In genomic region chr4:85232386-85233381, GRCm38 (mm10) we compare ENCODE assay signal across 14 mouse cellular contexts. TPM values are rescaled to one million over a fixed set of nuclear protein-coding genes. Genes with fewer than 3 reads are reported as not detected.
DNase-seq lines count a peak whose midpoint lies in the region; ATAC-seq lines count a peak whose summit lies in the region.
"Had no signal": no experiment of that assay in that cellular context is flagged by ENCODE, and none has a peak within 500 bp of the region (broad histone marks: within the 10 kb centered on the region; RNA-seq: fewer than 3 reads in every experiment).

No protein-coding gene starts in this region.

- H3K4me1 ChIP-seq in forebrain, embryonic 14.5 days (ENCODE audit: control insufficient read depth, insufficient read depth, low read length), result peaks cover 8% of the 10 kb centered on the region; the same call in 1 of the 2 replicates
- peaks cover 9% of the 10 kb centered on the region; the same call in 1 of the 2 replicates for H3K4me1 ChIP-seq in forebrain, embryonic 10.5 days
- 0 out of 2 replicates have a peak, but pooled peaks cover 2% of the 10 kb centered on the region for H3K4me1 ChIP-seq in midbrain, embryonic 11.5 days (ENCODE audit: control insufficient read depth, insufficient read depth, low read length)
- peaks cover 4% of the 10 kb centered on the region; the same call in 1 of the 2 replicates for H3K4me1 ChIP-seq in midbrain, embryonic 10.5 days
- H3K4me1 ChIP-seq in midbrain, embryonic 13.5 days (replicated peaks), result peaks cover 12% of the 10 kb centered on the region

- H3K36me3 ChIP-seq in forebrain, embryonic 14.5 days (ENCODE audit: control insufficient read depth, insufficient read depth, low read length), result no peaks in the 10 kb centered on the region
- H3K36me3 ChIP-seq in forebrain, embryonic 10.5 days (replicated peaks), result no peaks in the 10 kb centered on the region
- no peaks in the 10 kb centered on the region for H3K36me3 ChIP-seq in midbrain, embryonic 11.5 days (ENCODE audit: control insufficient read depth, insufficient read depth, low read length)
- H3K36me3 ChIP-seq in midbrain, embryonic 10.5 days, result no peaks in the 10 kb centered on the region
- no peaks in the 10 kb centered on the region for H3K36me3 ChIP-seq in midbrain, embryonic 13.5 days
- H3K36me3 ChIP-seq: heart, embryonic 13.5 days had no signal

- peak overlapping the region; percentile 52; the same call in 1 of the 2 replicates for H3K27ac ChIP-seq in forebrain, embryonic 14.5 days (ENCODE audit: low read depth, low read length)
- H3K27ac ChIP-seq in forebrain, embryonic 10.5 days, result no peak overlapping the region
- no peak overlapping the region for H3K27ac ChIP-seq in midbrain, embryonic 11.5 days (ENCODE audit: low read depth, low read length)
- no peak overlapping the region for H3K27ac ChIP-seq in midbrain, embryonic 10.5 days (replicated peaks)
- H3K27ac ChIP-seq in midbrain, embryonic 13.5 days, result peak overlapping the region; percentile 30; the same call in 1 of the 2 replicates
- H3K27ac ChIP-seq: heart, embryonic 13.5 days had no signal

- WGBS in forebrain, embryonic 14.5 days, result 57% methylated on average over 14 of the region's 14 CpGs
- 76% methylated on average over 14 of the region's 14 CpGs for WGBS in forebrain, embryonic 10.5 days
- WGBS in midbrain, embryonic 11.5 days, result 66% methylated on average over 14 of the region's 14 CpGs
- WGBS in midbrain, embryonic 10.5 days, result 80% methylated on average over 14 of the region's 14 CpGs
- 55% methylated on average over 14 of the region's 14 CpGs for WGBS in midbrain, embryonic 13.5 days

- H3K27me3 ChIP-seq in forebrain, embryonic 14.5 days (replicated peaks; ENCODE audit: control insufficient read depth, insufficient read depth, low read length), result no peaks in the 10 kb centered on the region
- H3K27me3 ChIP-seq in forebrain, embryonic 10.5 days (ENCODE audit: poor library complexity, severe bottlenecking), result no peaks in the 10 kb centered on the region
- no peaks in the 10 kb centered on the region for H3K27me3 ChIP-seq in midbrain, embryonic 11.5 days (ENCODE audit: control insufficient read depth, insufficient read depth, low read length)
- H3K27me3 ChIP-seq in midbrain, embryonic 10.5 days (ENCODE audit: low read depth, poor library complexity, severe bottlenecking), result no peaks in the 10 kb centered on the region
- H3K27me3 ChIP-seq in midbrain, embryonic 13.5 days, result no peaks in the 10 kb centered on the region
- H3K27me3 ChIP-seq: heart, embryonic 13.5 days had no signal

- ATAC-seq in forebrain, embryonic 14.5 days, result peak; percentile 62
- ATAC-seq in midbrain, embryonic 11.5 days (ENCODE audit: low FRiP score), result no peak
- ATAC-seq in midbrain, embryonic 13.5 days, result peak; percentile 67
- ATAC-seq in megakaryocyte progenitor cell, adult 5-6 weeks (replicated peaks; ENCODE audit: poor library complexity), result no peak

- H3K9ac ChIP-seq in forebrain, embryonic 14.5 days (ENCODE audit: low read length), result no peak overlapping the region
- H3K9ac ChIP-seq in midbrain, embryonic 11.5 days (ENCODE audit: low read length), result no peak overlapping the region
- no peak overlapping the region; the same call in 1 of the 2 replicates for H3K9ac ChIP-seq in midbrain, embryonic 13.5 days (replicated peaks)
- H3K9ac ChIP-seq: heart, embryonic 13.5 days had no signal

- DNase-seq in forebrain, embryonic 14.5 days (ENCODE audit: low spot score), result peak; percentile 60
- no peak for DNase-seq in forebrain, embryonic 10.5 days (ENCODE audit: extremely low spot score, low spot score)
- DNase-seq in midbrain, embryonic 11.5 days (ENCODE audit: low spot score, missing footprints), result peak; percentile 78
- no peak for DNase-seq in midbrain, embryonic 10.5 days (ENCODE audit: low spot score)
- DNase-seq in telencephalon, adult 2 months (ENCODE audit: low read depth, low spot score), result peak; percentile 67
- DNase-seq in ovary, postnatal 14 days (ENCODE audit: low spot score), result no peak
- DNase-seq: B cell, adult 2 months; kidney, adult 18-20 months; lung, adult 2 months; spleen, adult 18-20 months; thymus, postnatal 4 days had no signal

- H3K4me3 ChIP-seq in forebrain, embryonic 14.5 days (ENCODE audit: low read depth, low read length), result no peak overlapping the region
- no peak overlapping the region for H3K4me3 ChIP-seq in forebrain, embryonic 10.5 days
- no peak overlapping the region for H3K4me3 ChIP-seq in midbrain, embryonic 11.5 days (ENCODE audit: low read depth, low read length)
- no peak overlapping the region for H3K4me3 ChIP-seq in midbrain, embryonic 10.5 days
- no peak overlapping the region for H3K4me3 ChIP-seq in midbrain, embryonic 13.5 days (replicated peaks)
- H3K4me3 ChIP-seq: heart, embryonic 13.5 days had no signal

- H3K9me3 ChIP-seq in forebrain, embryonic 14.5 days (replicated peaks; ENCODE audit: control insufficient read depth, low read length), result no peaks in the 10 kb centered on the region
- no peaks in the 10 kb centered on the region for H3K9me3 ChIP-seq in forebrain, embryonic 10.5 days
- H3K9me3 ChIP-seq in midbrain, embryonic 11.5 days (ENCODE audit: control insufficient read depth, low read length), result no peaks in the 10 kb centered on the region
- no peaks in the 10 kb centered on the region for H3K9me3 ChIP-seq in midbrain, embryonic 10.5 days (replicated peaks)
- no peaks in the 10 kb centered on the region for H3K9me3 ChIP-seq in midbrain, embryonic 13.5 days
- H3K9me3 ChIP-seq: heart, embryonic 13.5 days had no signal

- no peak overlapping the region for H3K4me2 ChIP-seq in forebrain, embryonic 14.5 days (ENCODE audit: low read length)
- no peak overlapping the region for H3K4me2 ChIP-seq in midbrain, embryonic 11.5 days
- no peak overlapping the region for H3K4me2 ChIP-seq in midbrain, embryonic 13.5 days (replicated peaks)
- H3K4me2 ChIP-seq: heart, embryonic 13.5 days had no signal

RNA-seq across cellular contexts. Expression of gene Sh3gl2, which starts 27.8 kb away (rescaled TPM):
- polyA plus RNA-seq in forebrain, embryonic 14.5 days (2014; fragmentation: Nextera tagmentation; extraction: Ambion mirVana), result 61.5 and 71.3 TPM in 2 replicates
- 2.0 and 2.6 TPM in 2 replicates for polyA plus RNA-seq in forebrain, embryonic 10.5 days (2016; fragmentation: Nextera tagmentation; extraction: Ambion mirVana)
- polyA plus RNA-seq in midbrain, embryonic 11.5 days (2014; fragmentation: Nextera tagmentation; extraction: Ambion mirVana), result 8.4 and 10.3 TPM in 2 replicates
- polyA plus RNA-seq in midbrain, embryonic 10.5 days (2016; fragmentation: Nextera tagmentation; extraction: Ambion mirVana), result 3.0 and 5.6 TPM in 2 replicates
- 33.7 and 36.0 TPM in 2 replicates for polyA plus RNA-seq in midbrain, embryonic 13.5 days (2015; fragmentation: Nextera tagmentation; extraction: Ambion mirVana)
- not detected in 2 replicates for total RNA-seq in megakaryocyte progenitor cell, adult 5-6 weeks (2015)
- total RNA-seq in megakaryocyte progenitor cell, adult 5-6 weeks (2017), result not detected in 2 replicates

Comparison
In these comparisons a context has a peak if more than half of its experiments do, and no peak if none do; other contexts are left out.
1. ATAC-seq: peak in forebrain, embryonic 14.5 days (single experiment) and midbrain, embryonic 13.5 days (single experiment); none in midbrain, embryonic 11.5 days (single experiment) and megakaryocyte progenitor cell, adult 5-6 weeks (single experiment).
2. DNase-seq: peak in forebrain, embryonic 14.5 days (single experiment), midbrain, embryonic 11.5 days (single experiment) and telencephalon, adult 2 months (single experiment); none in forebrain, embryonic 10.5 days (single experiment), midbrain, embryonic 10.5 days (single experiment) and ovary, postnatal 14 days (single experiment).
3. H3K27ac ChIP-seq: peak in forebrain, embryonic 14.5 days (single experiment) and midbrain, embryonic 13.5 days (single experiment); none in forebrain, embryonic 10.5 days (single experiment), midbrain, embryonic 11.5 days (single experiment) and midbrain, embryonic 10.5 days (single experiment).